Mouse (Mus musculus) cerebellum, adult 2 months (tissue): ENCODE measurements around the gene Itgb5.

Source experiments
- CTCF ChIP-seq: fragments of 200-500 bp; IDR thresholded peaks from 2 replicates; pipeline ENCODE4 v1.5.1; 2011; ENCODE audit warnings: low read depth, mild to moderate bottlenecking, control low read depth, low read length, moderate library complexity, borderline replicate concordance; ENCODE audit not compliant: insufficient read depth
- POLR2A ChIP-seq: fragments of 200-500 bp; IDR thresholded peaks from 2 replicates; pipeline ENCODE4 v1.6.1; 2011; ENCODE audit warnings: low read length, control low read depth, borderline replicate concordance; ENCODE audit not compliant: insufficient read depth

DNA sequence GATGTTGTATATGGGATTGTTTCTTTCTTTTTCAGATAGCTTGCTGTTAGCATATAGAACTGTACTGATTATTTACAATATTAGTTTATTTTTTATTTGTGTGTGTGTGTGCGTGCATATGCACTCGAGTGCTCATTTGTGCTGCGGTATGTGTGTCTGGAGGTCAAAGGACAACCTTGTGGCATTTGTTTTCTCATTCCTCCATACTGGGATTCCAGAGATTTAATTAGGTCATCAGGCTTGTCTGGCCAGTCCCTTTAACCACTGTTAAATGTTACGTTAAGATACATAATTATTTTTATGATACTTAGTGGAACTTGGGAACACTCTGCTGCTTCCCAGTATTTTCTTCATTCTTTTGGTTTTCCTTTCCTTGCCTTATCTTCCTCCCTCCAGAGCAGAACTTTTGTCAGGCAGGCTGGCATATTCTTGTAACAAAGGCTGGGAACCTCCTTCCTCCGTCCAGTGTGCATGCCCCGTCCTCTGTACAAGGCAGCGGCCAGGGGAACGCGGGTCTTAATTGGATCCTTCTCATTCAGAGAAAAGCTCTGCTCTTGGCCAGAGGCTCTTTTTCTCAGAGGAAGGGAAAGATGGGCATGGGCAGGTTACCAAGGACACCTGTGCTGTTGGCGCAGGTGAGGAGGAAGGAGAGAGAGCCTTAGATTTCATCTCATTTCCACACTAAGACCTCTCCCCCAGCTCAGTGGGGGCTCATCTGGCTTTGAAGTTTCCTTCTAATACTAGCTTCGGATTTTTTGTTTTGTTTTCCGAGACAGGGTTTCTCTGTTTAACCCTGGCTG is 12.8 kb downstream of the Itgb5 start:
- TF ChIP-seq CTCF (no peak), POLR2A (no peak)
